Mouse (Mus musculus) lung, adult 2 months (tissue): ENCODE results near the gene Toe1.

ENCODE experiments used
- CTCF ChIP-seq: fragments of 200-500 bp; IDR thresholded peaks from 2 replicates; pipeline ENCODE4 v1.5.1; 2011; ENCODE audit warnings: mild to moderate bottlenecking, low read length, control low read depth; ENCODE audit not compliant: insufficient read depth
- POLR2A ChIP-seq: fragments of 200-500 bp; IDR thresholded peaks from 2 replicates; pipeline ENCODE4 v1.6.1; 2011; ENCODE audit warnings: low read depth, mild to moderate bottlenecking, control low read depth, low read length, borderline replicate concordance; ENCODE audit errors: extremely low read depth

DNA sequence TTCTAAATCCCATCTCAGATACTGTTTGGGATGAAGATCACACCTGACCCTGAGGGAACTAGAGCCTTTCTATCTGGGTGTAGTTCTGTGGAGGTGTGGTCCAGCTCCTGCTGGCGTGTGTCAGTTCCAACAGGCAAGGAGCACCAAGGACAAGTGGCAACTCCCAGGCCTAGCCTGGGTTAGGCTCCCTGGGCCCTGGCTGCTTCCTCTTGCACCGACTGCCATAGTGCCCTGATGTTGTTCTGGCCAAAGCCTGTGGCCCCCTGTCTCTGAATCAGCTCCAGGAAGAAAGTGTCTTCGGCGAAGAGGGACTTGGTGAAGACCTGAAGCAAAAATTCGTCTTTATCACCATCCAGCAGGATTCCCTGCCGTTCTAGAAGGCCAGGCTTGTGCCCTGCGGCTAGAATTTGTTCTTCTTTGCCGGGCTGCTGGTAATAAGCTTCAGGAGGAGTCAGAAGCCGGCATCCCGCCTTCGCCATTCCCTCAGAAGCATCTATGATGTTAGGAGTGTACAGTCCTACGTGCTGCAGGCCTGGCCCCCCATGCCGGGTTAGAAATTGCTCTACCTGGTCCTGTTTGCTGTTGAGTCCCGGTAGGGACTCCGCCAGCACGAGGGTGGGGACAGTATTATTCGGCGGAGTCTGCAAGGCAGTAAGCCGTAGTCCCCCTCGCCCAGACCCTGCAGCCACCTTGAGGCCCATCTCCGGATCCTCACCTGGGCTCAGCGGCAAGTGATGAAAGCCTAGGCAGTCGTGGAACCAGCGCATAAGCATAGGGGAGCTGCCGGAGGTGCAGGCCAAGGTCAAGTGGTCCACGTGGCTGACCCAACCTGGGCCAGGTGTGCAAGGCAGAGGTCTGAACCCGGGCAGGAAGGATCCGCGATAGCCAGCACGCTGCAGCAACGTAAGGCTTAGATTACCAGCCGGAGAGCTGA, 12.8 kb upstream of the Toe1 start:
- TF ChIP-seq CTCF (no peak), POLR2A (no peak)
